Mouse (Mus musculus) forebrain, postnatal 0 days (tissue): Measurements from ENCODE around the gene Dab2ip. TPM values are rescaled to one million over a fixed set of nuclear protein-coding genes. Genes with fewer than 3 reads are reported as not detected.

Experiments used
- ATAC-seq: fragments of 200-750 bp; cut with Nextera tagmentation; 2 replicates; pipeline ENCODE4 v1.8.0; 2017; ENCODE audit warnings: mild to moderate bottlenecking, moderate library complexity
- DNase-seq: peaks from one replicate; pipeline ENCODE4 v3.0.0-alpha.2; 2015
- H3K27ac ChIP-seq: fragments of 300-500 bp; sonication (generic); 2 replicates; pipeline ENCODE4 v1.5.1; 2014; ENCODE audit warnings: low read depth, mild to moderate bottlenecking, antibody characterized with exemption, low read length, moderate library complexity, mixed read lengths
- H3K27me3 ChIP-seq: fragments of 300-500 bp; sonication (generic); 2 replicates; pipeline ENCODE4 v1.6.1; 2014; ENCODE audit warnings: mild to moderate bottlenecking, low read length, mixed read lengths; ENCODE audit not compliant: insufficient read depth
- H3K36me3 ChIP-seq: fragments of 300-500 bp; sonication (generic); 2 replicates; pipeline ENCODE4 v1.6.1; 2014; ENCODE audit warnings: mild to moderate bottlenecking, moderate library complexity; ENCODE audit not compliant: insufficient read depth
- H3K4me1 ChIP-seq: fragments of 300-500 bp; sonication (generic); 2 replicates; pipeline ENCODE4 v1.6.1; 2014; ENCODE audit warnings: antibody characterized with exemption; ENCODE audit not compliant: insufficient read depth
- H3K4me2 ChIP-seq: fragments of 300-500 bp; sonication (generic); 2 replicates; pipeline ENCODE4 v1.6.1; 2014; ENCODE audit warnings: low read depth, mild to moderate bottlenecking, moderate library complexity
- H3K4me3 ChIP-seq: fragments of 300-500 bp; sonication (generic); 2 replicates; pipeline ENCODE4 v1.5.1; 2014; ENCODE audit warnings: low read depth, low read length, mixed read lengths
- H3K9ac ChIP-seq: fragments of 300-500 bp; sonication (generic); 2 replicates; pipeline ENCODE4 v1.6.1; 2014; ENCODE audit warnings: mild to moderate bottlenecking
- H3K9me3 ChIP-seq: fragments of 300-500 bp; sonication (generic); 2 replicates; pipeline ENCODE4 v1.6.1; 2016; ENCODE audit warnings: low read length
- CTCF ChIP-seq: sonication (generic); IDR thresholded peaks from 2 replicates; pipeline ENCODE4 v1.5.1; 2016; ENCODE audit warnings: antibody characterized with exemption, control low read depth, low read depth
- WGBS: fragments of 180-500 bp; shearing (Covaris S2); extraction: QIAGEN DNeasy Blood & Tissue Kit; methylation state at CpG from one replicate; pipeline ENCODE4 v1.1.7; 2014; 5-methylcytosine and 5-hydroxymethylcytosine counted together
- polyA plus RNA-seq: library from polyadenylated mRNA; unstranded; fragments of >200 nt; fragmentation: Nextera tagmentation; extraction: Ambion mirVana; gene quantifications from 2 replicates; pipeline ENCODE4 v1.2.1, GENCODE M21; 2015
- total RNA-seq: library from RNA; depleted of rRNA; stranded (reverse); fragments of >200 nt; gene quantifications from 2 replicates; pipeline ENCODE4 v1.2.3, GENCODE M21; 2014

The Dab2ip gene
- total and polyA plus RNA-seq, 2 experiments from 2014 or later = 65.4 to 119 TPM

- Histone ChIP-seq H3K9ac (no peak overlapping the region), H3K27ac (0 out of 2 replicates have a peak overlapping the region, but pooled peaks have one; percentile 15), H3K4me1 (peaks cover 45% of the 10 kb centered on the region), H3K36me3 (peaks cover 2% of the 10 kb centered on the region; the same call in 1 of the 2 replicates), H3K27me3 (no peaks in the 10 kb centered on the region), H3K4me2 (no peak overlapping the region), H3K4me3 (no peak overlapping the region), H3K9me3 (no peaks in the 10 kb centered on the region)
- no peak for TF ChIP-seq CTCF
- ATAC-seq (no peak), DNase-seq (no peak)
- 35% methylated on average over 10 of the region's 10 CpGs for WGBS
These were observed 122.0 kb downstream of the Dab2ip start for GRCm38 (mm10) chr2:35679812-35680672.

GRCm38 (mm10) chr2:35680833-35681232 is 122.8 kb downstream of the Dab2ip start:
- no peak for DNase-seq
- WGBS = 23% methylated on average over 6 of the region's 6 CpGs
- H3K9me3 ChIP-seq = no peaks in the 10 kb centered on the region
- peaks cover 51% of the 10 kb centered on the region for H3K4me1 ChIP-seq
- H3K4me2 ChIP-seq = no peak overlapping the region
- H3K9ac ChIP-seq = no peak overlapping the region
- ATAC-seq = no peak
- H3K27ac ChIP-seq = 0 out of 2 replicates have a peak overlapping the region, but pooled peaks have one; percentile 9
- peaks cover 2% of the 10 kb centered on the region; the same call in 1 of the 2 replicates for H3K36me3 ChIP-seq
- no peak for TF ChIP-seq CTCF
- no peaks in the 10 kb centered on the region for H3K27me3 ChIP-seq
- H3K4me3 ChIP-seq = no peak overlapping the region

- DNase-seq (peak; percentile 13), ATAC-seq (peak; percentile 7; the same call in 1 of the 2 replicates)
- Histone ChIP-seq H3K9me3 (no peaks in the 10 kb centered on the region), H3K27ac (0 out of 2 replicates have a peak overlapping the region, but pooled peaks have one; percentile 62), H3K27me3 (no peaks in the 10 kb centered on the region), H3K4me3 (no peak overlapping the region), H3K36me3 (peaks cover 2% of the 10 kb centered on the region; the same call in 1 of the 2 replicates), H3K4me2 (no peak overlapping the region), H3K9ac (no peak overlapping the region), H3K4me1 (peaks cover 24% of the 10 kb centered on the region)
- TF ChIP-seq CTCF = no peak
- WGBS = 7% methylated on average over 3 of the region's 3 CpGs
These were observed 125.9 kb downstream of the Dab2ip start for GRCm38 (mm10) chr2:35684005-35684404.

GRCm38 (mm10) chr2:35684735-35685312 is 126.8 kb downstream of the Dab2ip start:
- WGBS = 15% methylated on average over 9 of the region's 9 CpGs
- peaks cover 2% of the 10 kb centered on the region; the same call in 1 of the 2 replicates for H3K36me3 ChIP-seq
- no peaks in the 10 kb centered on the region for H3K9me3 ChIP-seq
- peak overlapping the region; percentile 62 for H3K27ac ChIP-seq
- DNase-seq (peak; percentile 45), ATAC-seq (peak; percentile 57)
- no peaks in the 10 kb centered on the region for H3K27me3 ChIP-seq
- no peak overlapping the region for H3K4me2 ChIP-seq
- no peak for TF ChIP-seq CTCF
- peaks cover 24% of the 10 kb centered on the region for H3K4me1 ChIP-seq
- no peak overlapping the region for H3K9ac ChIP-seq
- H3K4me3 ChIP-seq = no peak overlapping the region

DNA sequence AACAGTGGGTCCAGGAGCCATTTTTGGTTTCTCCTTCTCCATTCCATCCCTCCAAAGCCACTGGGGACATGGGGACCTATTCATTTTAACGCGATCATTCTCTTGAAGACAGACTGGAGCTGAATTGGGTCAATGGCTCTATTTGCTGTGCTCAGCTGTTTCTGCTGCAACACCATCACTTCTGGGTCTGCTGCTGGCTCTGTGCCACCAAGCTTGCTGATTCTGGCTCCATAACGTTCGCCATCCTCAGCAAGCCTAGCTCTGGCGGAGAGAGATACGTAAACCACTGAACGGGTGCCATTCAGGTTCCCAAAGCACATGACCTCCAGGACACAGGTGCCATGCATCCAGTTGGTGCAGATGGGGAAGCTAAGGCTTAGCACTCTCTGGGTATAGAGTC is 128.0 kb downstream of the Dab2ip start:
- Histone ChIP-seq H3K36me3 (peaks cover 1% of the 10 kb centered on the region; the same call in 1 of the 2 replicates), H3K27ac (no peak overlapping the region), H3K4me1 (peaks cover 29% of the 10 kb centered on the region), H3K4me2 (no peak overlapping the region), H3K9me3 (no peaks in the 10 kb centered on the region), H3K27me3 (no peaks in the 10 kb centered on the region), H3K9ac (no peak overlapping the region), H3K4me3 (no peak overlapping the region)
- DNase-seq (peak; percentile 62), ATAC-seq (no peak)
- TF ChIP-seq CTCF = no peak
- 41% methylated on average over 7 of the region's 7 CpGs for WGBS

DNA sequence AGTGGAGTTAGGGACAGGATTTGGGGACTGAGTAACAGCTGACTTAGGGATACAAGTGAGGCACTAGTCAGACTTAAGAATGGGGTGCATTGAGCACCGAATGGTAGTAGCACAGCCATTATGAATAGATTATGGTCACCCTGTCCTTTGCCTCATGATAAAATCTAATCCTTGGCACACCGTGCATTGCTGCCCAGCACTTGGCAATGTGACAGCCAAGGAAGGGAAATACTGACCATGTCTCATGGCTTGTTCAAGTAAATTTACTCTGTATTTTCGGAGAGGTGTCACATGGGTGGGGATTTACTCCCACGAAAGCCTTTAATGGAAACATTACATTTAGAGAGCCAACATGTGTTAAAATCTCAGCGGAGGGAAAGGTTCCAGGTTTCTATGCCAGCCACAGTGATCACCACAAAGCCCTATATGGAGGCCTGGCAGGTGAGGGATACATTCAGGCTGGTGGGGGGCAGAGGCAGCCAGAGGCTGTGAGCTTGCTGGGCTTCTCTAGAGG is 129.5 kb downstream of the Dab2ip start:
- Histone ChIP-seq H3K36me3 (no peaks in the 10 kb centered on the region), H3K9me3 (no peaks in the 10 kb centered on the region), H3K27me3 (no peaks in the 10 kb centered on the region), H3K4me2 (no peak overlapping the region), H3K4me1 (peaks cover 41% of the 10 kb centered on the region), H3K4me3 (no peak overlapping the region), H3K27ac (no peak overlapping the region; the same call in 1 of the 2 replicates), H3K9ac (no peak overlapping the region)
- ATAC-seq (no peak), DNase-seq (no peak)
- no peak for TF ChIP-seq CTCF
- WGBS = 53% methylated on average over 5 of the region's 5 CpGs
